Mouse (Mus musculus): ENCODE data around the gene Epb41. TPM values are rescaled to one million over a fixed set of nuclear protein-coding genes. Genes with fewer than 3 reads are reported as not detected.
A peak's percentile ranks its signal among the peaks of the same experiment; 100 is the strongest.

Epb41 gene
- polyA plus RNA-seq, 2 experiments, result 113 to 153 TPM

GRCm38 (mm10) chr4:132095043-132095442 is 19.9 kb upstream of the Epb41 start:
- no peak overlapping the region for H3K4me3 ChIP-seq (ENCODE audit: insufficient read depth in 1 of 2, low read depth in 2 of 2, low read length in 2 of 2)
- no peak overlapping the region for H3K9ac ChIP-seq (replicated peaks)
- H3K27ac ChIP-seq, result no peak overlapping the region
- TF ChIP-seq EP300 (IDR thresholded peaks at IDR 0.05; ENCODE audit: low read depth), result no peak
- TF ChIP-seq CTCF (IDR thresholded peaks at IDR 0.05; ENCODE audit: low read depth), result no peak
- H3K36me3 ChIP-seq (replicated peaks; ENCODE audit: control insufficient read depth, insufficient read depth, low read depth), result no peaks in the 10 kb centered on the region
- DNase-seq (ENCODE audit: low read depth in 3 of 3, low spot score in 3 of 3) (no peak), ATAC-seq (ENCODE audit: insufficient read depth) (no peak)
- H3K27me3 ChIP-seq (ENCODE audit: control insufficient read depth, insufficient read depth, low read length), result no peaks in the 10 kb centered on the region
- no peaks in the 10 kb centered on the region for H3K9me3 ChIP-seq (ENCODE audit: control insufficient read depth, low read length)
- 51% methylated on average over 7 of the region's 7 CpGs for WGBS (ENCODE audit: insufficient replicate concordance)
- no peak overlapping the region for H3K4me2 ChIP-seq (ENCODE audit: low read depth)
- H3K4me1 ChIP-seq (replicated peaks; ENCODE audit: control insufficient read depth in 2 of 2, insufficient read depth in 2 of 2, low read length in 1 of 2), result no peaks in the 10 kb centered on the region; a peak in 1 of 4 replicates

- no peak for DNase-seq (ENCODE audit: low read depth in 3 of 3, low spot score in 3 of 3)
- ATAC-seq (ENCODE audit: insufficient read depth), result no peak
- H3K9me3 ChIP-seq (ENCODE audit: control insufficient read depth, low read length), result no peaks in the 10 kb centered on the region
- H3K27ac ChIP-seq, result no peak overlapping the region
- no peak overlapping the region for H3K4me2 ChIP-seq (ENCODE audit: low read depth)
- H3K4me3 ChIP-seq (ENCODE audit: insufficient read depth in 1 of 2, low read depth in 2 of 2, low read length in 2 of 2), result no peak overlapping the region
- TF ChIP-seq CTCF (IDR thresholded peaks at IDR 0.05; ENCODE audit: low read depth), result no peak
- TF ChIP-seq EP300 (IDR thresholded peaks at IDR 0.05; ENCODE audit: low read depth), result no peak
- 72% methylated on average over 5 of the region's 5 CpGs for WGBS (ENCODE audit: insufficient replicate concordance)
- H3K36me3 ChIP-seq (replicated peaks; ENCODE audit: control insufficient read depth, insufficient read depth, low read depth), result no peaks in the 10 kb centered on the region
- H3K4me1 ChIP-seq (replicated peaks; ENCODE audit: control insufficient read depth in 2 of 2, insufficient read depth in 2 of 2, low read length in 1 of 2), result no peaks in the 10 kb centered on the region; a peak in 1 of 4 replicates
- H3K27me3 ChIP-seq (ENCODE audit: control insufficient read depth, insufficient read depth, low read length), result no peaks in the 10 kb centered on the region
- no peak overlapping the region for H3K9ac ChIP-seq (replicated peaks)
Observed at GRCm38 (mm10) chr4:132093928-132094327, 18.8 kb upstream of the Epb41 start.

GRCm38 (mm10) chr4:132093136-132093535 is 18.0 kb upstream of the Epb41 start:
- no peak overlapping the region for H3K9ac ChIP-seq (replicated peaks)
- TF ChIP-seq EP300 (IDR thresholded peaks at IDR 0.05; ENCODE audit: low read depth) (no peak), CTCF (IDR thresholded peaks at IDR 0.05; ENCODE audit: low read depth) (no peak)
- no peaks in the 10 kb centered on the region for H3K27me3 ChIP-seq (ENCODE audit: control insufficient read depth, insufficient read depth, low read length)
- no peak overlapping the region for H3K4me3 ChIP-seq (ENCODE audit: insufficient read depth in 1 of 2, low read depth in 2 of 2, low read length in 2 of 2)
- ATAC-seq (ENCODE audit: insufficient read depth) (no peak), DNase-seq (ENCODE audit: low read depth in 3 of 3, low spot score in 3 of 3) (no peak)
- no peaks in the 10 kb centered on the region; a peak in 1 of 4 replicates for H3K4me1 ChIP-seq (replicated peaks; ENCODE audit: control insufficient read depth in 2 of 2, insufficient read depth in 2 of 2, low read length in 1 of 2)
- H3K36me3 ChIP-seq (replicated peaks; ENCODE audit: control insufficient read depth, insufficient read depth, low read depth), result no peaks in the 10 kb centered on the region
- H3K9me3 ChIP-seq (ENCODE audit: control insufficient read depth, low read length), result no peaks in the 10 kb centered on the region
- WGBS (ENCODE audit: insufficient replicate concordance), result 63% methylated on average over 6 of the region's 6 CpGs
- H3K27ac ChIP-seq, result no peak overlapping the region
- H3K4me2 ChIP-seq (ENCODE audit: low read depth), result no peak overlapping the region

- H3K4me2 ChIP-seq (ENCODE audit: low read depth), result no peak overlapping the region
- no peaks in the 10 kb centered on the region for H3K9me3 ChIP-seq (ENCODE audit: control insufficient read depth, low read length)
- DNase-seq (ENCODE audit: low read depth in 3 of 3, low spot score in 3 of 3), result no peak
- no peak overlapping the region for H3K9ac ChIP-seq (replicated peaks)
- TF ChIP-seq CTCF (IDR thresholded peaks at IDR 0.05; ENCODE audit: low read depth) (peak; percentile 95), EP300 (IDR thresholded peaks at IDR 0.05; ENCODE audit: low read depth) (no peak)
- 18% methylated on average over 7 of the region's 7 CpGs for WGBS (ENCODE audit: insufficient replicate concordance)
- H3K4me1 ChIP-seq (replicated peaks; ENCODE audit: control insufficient read depth in 2 of 2, insufficient read depth in 2 of 2, low read length in 1 of 2), result no peaks in the 10 kb centered on the region
- no peak overlapping the region for H3K27ac ChIP-seq
- no peak for ATAC-seq (ENCODE audit: insufficient read depth)
- H3K4me3 ChIP-seq (ENCODE audit: insufficient read depth in 1 of 2, low read depth in 2 of 2, low read length in 2 of 2), result no peak overlapping the region
- no peaks in the 10 kb centered on the region for H3K36me3 ChIP-seq (replicated peaks; ENCODE audit: control insufficient read depth, insufficient read depth, low read depth)
- no peaks in the 10 kb centered on the region for H3K27me3 ChIP-seq (ENCODE audit: control insufficient read depth, insufficient read depth, low read length)
Observed at GRCm38 (mm10) chr4:132088921-132089320, 13.8 kb upstream of the Epb41 start.

- Histone ChIP-seq H3K9me3 (ENCODE audit: control insufficient read depth, low read length) (no peaks in the 10 kb centered on the region), H3K4me2 (ENCODE audit: low read depth) (no peak overlapping the region), H3K36me3 (replicated peaks; ENCODE audit: control insufficient read depth, insufficient read depth, low read depth) (no peaks in the 10 kb centered on the region), H3K27me3 (ENCODE audit: control insufficient read depth, insufficient read depth, low read length) (no peaks in the 10 kb centered on the region), H3K4me3 (ENCODE audit: insufficient read depth in 1 of 2, low read depth in 2 of 2, low read length in 2 of 2) (no peak overlapping the region), H3K9ac (replicated peaks) (no peak overlapping the region), H3K27ac (no peak overlapping the region), H3K4me1 (replicated peaks; ENCODE audit: control insufficient read depth in 2 of 2, insufficient read depth in 2 of 2, low read length in 1 of 2) (no peaks in the 10 kb centered on the region)
- 32% methylated on average over 7 of the region's 7 CpGs for whole genome bisulfite sequencing (ENCODE audit: insufficient replicate concordance)
- ATAC-seq (ENCODE audit: insufficient read depth) (no peak), DNase-seq (ENCODE audit: low read depth in 3 of 3, low spot score in 3 of 3) (no peak)
- TF ChIP-seq EP300 (IDR thresholded peaks at IDR 0.05; ENCODE audit: low read depth) (no peak), CTCF (IDR thresholded peaks at IDR 0.05; ENCODE audit: low read depth) (no peak)
Observed at GRCm38 (mm10) chr4:132085114-132085513, 10.0 kb upstream of the Epb41 start.
